Mouse (Mus musculus) heart, postnatal 10 days (tissue): Measurements from ENCODE around the gene Rho. TPM values are rescaled to one million over a fixed set of nuclear protein-coding genes. Genes with fewer than 3 reads are reported as not detected.

Experiments
- DNase-seq, 2 experiments: peaks; one replicate each; pipeline ENCODE4 v3.0.0; 2021
- intact Hi-C: fragments of 180-260 bp; cut with DNase I; formaldehyde crosslinking; loops from one replicate; pipeline ENCODE4 v1.15.1; 2025
- total RNA-seq, 2 experiments: library from RNA; stranded (reverse); gene quantifications; 2 replicates each; pipeline ENCODE4 v1.2.3; 2021

Rho gene
- under 1 TPM; 0.07 to 0.20 TPM for total RNA-seq

- intact Hi-C loops, result no loop called here
- DNase-seq, result no peak
Measured at GRCm38 (mm10) chr6:115931639-115932038, at the start of gene Rho. Gene Rho, plus strand, starts transcription at chr6:115931748.

DNA sequence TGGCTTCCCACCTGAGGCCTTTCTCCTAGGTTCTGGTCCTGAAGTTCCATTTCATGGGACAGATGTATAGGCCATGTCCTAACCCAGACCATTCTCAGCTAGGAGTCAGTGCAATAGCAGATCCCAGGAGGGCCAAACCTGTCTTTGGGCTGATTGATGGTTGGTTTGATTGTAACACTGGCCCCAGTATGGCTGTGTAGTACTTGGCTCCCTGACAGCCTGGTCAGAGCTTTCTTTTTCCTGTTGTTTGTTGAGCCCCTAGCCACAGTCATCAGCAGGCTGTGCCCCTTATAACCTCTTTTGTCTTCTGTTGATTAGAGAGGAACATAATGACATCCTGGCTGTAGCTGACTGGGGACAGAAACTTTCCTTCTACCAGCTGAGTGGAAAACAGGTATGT lies 47.5 kb upstream of the Rho start:
- intact Hi-C loops, result no loop called here
- DNase-seq, result no peak

DNA sequence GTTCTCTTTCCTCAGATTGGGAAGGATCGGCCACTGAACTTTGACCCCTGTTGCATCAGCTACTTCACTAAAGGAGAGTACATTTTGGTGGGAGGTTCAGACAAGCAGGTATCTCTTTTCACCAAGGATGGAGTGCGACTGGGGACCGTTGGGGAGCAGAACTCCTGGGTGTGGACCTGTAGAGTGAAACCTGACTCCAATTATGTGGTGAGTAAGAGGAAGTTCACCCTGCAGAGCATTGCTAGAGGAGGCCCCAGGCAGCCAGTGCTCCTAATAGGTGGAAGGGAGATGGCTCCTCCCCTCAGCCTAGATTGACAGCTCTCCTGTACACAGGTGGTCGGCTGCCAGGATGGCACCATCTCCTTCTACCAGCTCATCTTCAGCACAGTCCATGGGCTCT lies 44.7 kb upstream of the Rho start:
- no peak for DNase-seq
- intact Hi-C loops, result no loop called here

DNA sequence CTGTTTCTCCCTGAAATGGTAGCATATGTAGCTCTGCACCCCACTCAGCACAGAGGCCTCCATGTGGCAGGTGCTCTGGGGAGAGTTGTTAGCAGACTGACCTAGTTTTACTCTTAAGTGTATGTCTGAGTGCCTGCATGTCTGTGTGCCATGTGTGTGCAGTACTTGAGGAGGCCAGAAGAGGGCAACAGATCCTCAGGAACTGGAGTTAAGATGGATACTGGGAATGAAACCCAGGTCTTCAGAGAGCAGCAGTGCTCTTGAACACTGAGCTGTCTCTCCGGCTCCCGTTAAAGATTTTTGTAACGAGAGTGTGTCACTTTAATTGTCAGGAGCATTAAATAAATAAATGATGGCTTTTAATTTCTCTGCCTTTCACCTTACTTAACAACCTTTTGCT lies 43.3 kb upstream of the Rho start:
- DNase-seq, result no peak

DNA sequence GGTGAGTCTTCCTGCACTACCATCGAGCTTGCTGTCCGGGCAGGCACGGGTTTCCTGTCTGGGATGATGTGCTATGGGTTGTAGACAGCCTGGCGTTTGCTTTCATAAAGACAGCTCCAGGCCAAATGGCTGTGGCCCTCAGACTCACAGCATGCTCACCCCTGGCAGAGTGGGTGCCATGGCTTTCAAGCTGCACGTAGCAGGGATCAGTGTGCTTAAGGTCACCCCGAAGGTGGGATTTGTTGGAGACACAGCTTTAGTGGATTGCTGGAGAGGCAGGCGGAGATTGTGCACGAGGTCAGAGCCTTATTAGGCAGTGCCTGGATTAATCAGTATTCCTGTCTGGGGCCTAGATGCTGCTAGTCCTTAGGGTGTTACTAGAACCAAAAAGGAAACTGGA lies 40.9 kb upstream of the Rho start:
- intact Hi-C loops, result no loop called here
- DNase-seq, result no peak

More for the DNA sequence above, 43.3 kb upstream of the Rho start:
- intact Hi-C loops, result no loop called here

DNA sequence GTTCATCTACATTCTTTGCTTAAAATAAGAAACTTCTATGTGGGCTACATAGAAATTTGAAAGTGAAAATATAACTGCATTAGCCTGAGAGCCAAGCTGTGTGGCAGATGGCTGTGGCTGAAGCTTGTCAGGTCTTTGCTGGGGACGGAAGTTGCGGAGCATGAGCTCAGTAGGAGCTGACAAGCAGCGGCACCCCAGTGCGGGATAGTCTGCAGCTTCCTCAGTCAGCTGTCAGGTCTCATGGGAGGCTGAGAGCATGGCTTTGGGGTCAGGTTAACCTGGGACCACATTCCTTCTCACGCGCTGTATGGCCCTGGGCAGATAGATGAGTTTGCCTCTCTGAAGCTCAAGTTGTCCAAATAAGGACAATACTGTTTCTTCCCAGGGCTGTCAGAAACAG lies 40.5 kb upstream of the Rho start:
- no peak for DNase-seq
- intact Hi-C loops, result no loop called here

- DNase-seq, result peak in 1 of 2 experiments; percentile 64
- intact Hi-C loops, result no loop called here
Measured at GRCm38 (mm10) chr6:115891497-115892061, 40.0 kb upstream of the Rho start.

DNA sequence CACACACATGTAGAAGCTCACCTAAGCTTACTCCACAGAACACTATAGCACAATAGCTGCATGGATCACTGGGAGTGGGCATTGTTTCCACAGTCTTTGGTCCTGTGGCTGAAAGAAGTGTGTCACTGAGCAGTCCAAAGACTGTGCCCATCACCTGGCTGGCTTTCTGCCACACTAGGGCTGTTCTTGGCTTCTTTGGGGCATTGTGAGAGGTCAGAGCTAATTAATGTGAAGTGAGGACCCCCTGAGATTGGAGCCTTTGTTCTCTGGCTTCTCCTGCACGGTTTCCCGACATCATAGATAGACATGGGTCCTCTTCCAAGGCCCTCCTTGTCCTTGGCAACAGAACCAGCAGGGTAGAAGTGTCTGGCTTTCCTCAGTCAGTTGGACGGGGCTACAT lies 39.2 kb upstream of the Rho start:
- intact Hi-C loops, result no loop called here

GRCm38 (mm10) chr6:115896346-115896745 lies 35.2 kb upstream of the Rho start:
- intact Hi-C loops, result loop anchor here (5.0 kb wide), 1 partner anchor 39 kb away; no protein-coding TSS in a partner anchor
- no peak for DNase-seq

More for the DNA sequence above, 39.2 kb upstream of the Rho start:
- DNase-seq, result no peak

DNA sequence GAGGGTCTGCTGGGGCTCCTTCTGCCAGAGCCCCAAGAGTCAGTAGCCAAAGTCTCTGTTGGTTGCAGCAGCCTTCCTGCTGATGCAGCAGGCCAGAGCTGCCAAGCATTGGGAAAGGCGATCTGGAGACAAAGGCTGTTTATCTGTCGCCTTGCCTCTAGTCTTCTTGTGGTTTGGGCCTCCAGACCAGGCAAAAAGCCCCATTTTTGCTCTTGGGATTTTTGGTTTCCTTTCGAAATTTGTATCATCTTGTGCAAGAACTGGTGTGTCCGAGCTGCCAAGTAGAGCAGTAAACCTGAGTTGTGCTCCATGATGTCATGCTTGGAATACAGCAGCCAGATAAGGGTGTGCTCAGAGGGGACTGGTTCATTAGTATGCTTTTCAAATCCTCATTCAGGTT lies 34.4 kb upstream of the Rho start:
- intact Hi-C loops, result loop anchor here (5.0 kb wide), 1 partner anchor 40 kb away; no protein-coding TSS in a partner anchor

GRCm38 (mm10) chr6:115897926-115898520 lies 33.5 kb upstream of the Rho start:
- no peak for DNase-seq
- intact Hi-C loops, result loop anchor here (5.0 kb wide), 1 partner anchor 41 kb away; no protein-coding TSS in a partner anchor

More for the DNA sequence above, 34.4 kb upstream of the Rho start:
- peak; percentile 60 to 62 for DNase-seq

GRCm38 (mm10) chr6:115901062-115901461 lies 30.5 kb upstream of the Rho start:
- peak; percentile 87 to 89 for DNase-seq
- intact Hi-C loops, result loop anchor here (1.0 to 5.0 kb wide), 4 partner anchors 62 to 226 kb away; partner anchors contain the start of gene Plxnd1

DNA sequence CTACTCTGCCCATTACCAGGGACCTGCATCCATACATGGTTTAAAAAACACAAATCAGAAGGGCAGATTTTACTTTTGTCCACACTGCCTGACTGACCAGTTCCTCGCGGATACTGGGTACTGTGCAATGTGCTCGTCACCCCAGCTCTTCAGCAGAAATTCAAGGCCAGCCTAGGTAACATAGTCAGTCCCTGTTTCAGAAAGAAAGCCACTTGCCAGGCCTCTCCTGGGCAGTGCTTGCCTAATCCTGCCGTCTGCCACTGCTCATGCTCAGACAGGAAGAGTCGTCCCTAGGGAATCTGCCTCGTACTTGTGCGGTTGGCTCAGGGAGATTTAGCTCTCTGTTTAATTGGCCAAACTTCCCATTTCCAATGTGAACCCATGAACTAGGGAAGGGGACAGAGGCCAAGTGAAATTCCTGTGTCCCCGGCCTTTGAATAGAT lies 30.0 kb upstream of the Rho start:
- peak; percentile 63 to 70 for DNase-seq
- intact Hi-C loops, result loop anchor here (1.0 to 5.0 kb wide), 4 partner anchors 61 to 226 kb away; partner anchors contain the start of gene Plxnd1

- DNase-seq, result no peak
- intact Hi-C loops, result loop anchor here (5.0 kb wide), 1 partner anchor 225 kb away; no protein-coding TSS in a partner anchor
Measured at GRCm38 (mm10) chr6:115902545-115902944, 29.0 kb upstream of the Rho start.

- DNase-seq, result no peak
- intact Hi-C loops, result no loop called here
Measured at GRCm38 (mm10) chr6:115905568-115905967, 26.0 kb upstream of the Rho start.

DNA sequence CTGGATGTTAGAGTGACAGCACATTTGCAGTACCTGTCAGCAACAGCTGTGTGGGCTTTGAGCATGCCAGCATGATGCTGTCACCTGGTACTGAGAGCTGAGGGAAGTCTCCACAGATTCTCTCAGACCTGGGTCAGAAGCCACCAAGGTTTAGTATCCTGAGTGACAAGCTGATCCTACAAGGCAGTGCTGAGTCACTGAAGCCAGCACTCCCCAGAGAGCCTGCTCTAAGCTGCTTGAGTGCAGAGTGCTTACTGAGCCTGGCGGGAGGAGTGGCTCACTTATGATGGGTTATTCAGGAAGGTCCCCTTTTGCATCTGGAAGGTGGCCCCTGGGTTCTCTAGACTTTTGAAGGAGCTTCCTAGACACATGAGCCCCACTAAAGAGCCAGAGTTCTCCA lies 25.1 kb upstream of the Rho start:
- intact Hi-C loops, result no loop called here
- no peak for DNase-seq

- intact Hi-C loops, result no loop called here
- DNase-seq, result no peak
Measured at GRCm38 (mm10) chr6:115906871-115907270, 24.7 kb upstream of the Rho start.

DNA sequence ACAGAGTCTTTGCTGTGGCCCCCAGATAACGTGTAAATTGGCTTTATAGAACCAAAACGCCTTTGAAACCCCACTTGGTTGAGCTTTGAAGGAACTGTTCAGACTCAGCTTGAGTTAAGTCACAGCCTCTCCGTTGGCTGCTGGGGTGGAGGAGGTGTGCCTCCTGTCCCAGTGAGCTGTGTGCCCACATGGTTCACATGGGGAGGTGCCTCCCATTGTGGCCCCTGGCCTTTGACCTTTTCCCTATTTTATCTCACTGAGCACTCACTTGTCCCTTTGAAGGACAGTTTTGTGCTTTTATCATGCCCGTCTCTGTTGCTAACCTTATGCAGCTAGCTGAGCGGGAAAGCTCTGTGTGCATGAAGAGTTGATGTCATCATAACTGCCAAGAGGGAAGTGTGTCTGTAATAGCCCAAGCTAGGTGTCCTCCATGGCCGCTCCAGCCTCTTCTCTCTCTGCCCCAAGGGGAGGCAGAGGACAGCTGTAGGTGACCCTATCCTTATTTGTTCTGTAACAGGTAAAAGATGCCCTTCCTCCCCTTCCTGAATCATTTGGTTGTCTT lies 23.0 kb upstream of the Rho start:
- intact Hi-C loops, result no loop called here
- no peak for DNase-seq

- intact Hi-C loops, result no loop called here
- DNase-seq, result no peak
Measured at GRCm38 (mm10) chr6:115909052-115909451, 22.5 kb upstream of the Rho start.

- peak; percentile 81 for DNase-seq
- intact Hi-C loops, result no loop called here
Measured at GRCm38 (mm10) chr6:115909940-115910339, 21.6 kb upstream of the Rho start.

DNA sequence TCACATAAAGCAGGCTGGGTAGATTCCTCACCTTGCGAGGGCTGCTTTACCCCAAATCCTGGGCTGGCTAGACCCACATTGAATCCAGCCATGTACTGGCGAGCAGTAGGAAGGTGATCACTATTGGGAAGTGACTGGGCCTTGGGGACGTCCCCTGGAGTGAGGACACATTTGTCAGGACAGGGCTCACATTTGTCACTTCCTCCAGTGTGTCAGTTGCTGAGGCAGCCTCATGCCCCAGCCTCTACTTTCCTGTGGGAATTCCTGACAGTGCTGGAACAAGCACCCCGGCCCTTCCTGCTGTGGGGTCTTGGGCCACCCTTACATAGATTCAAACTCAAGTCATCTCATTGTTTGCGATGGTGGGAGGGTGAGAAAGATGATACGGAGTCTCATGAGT lies 19.8 kb upstream of the Rho start:
- intact Hi-C loops, result no loop called here
- DNase-seq, result no peak

- no peak for DNase-seq
- intact Hi-C loops, result no loop called here
Measured at GRCm38 (mm10) chr6:115913482-115913881, 18.1 kb upstream of the Rho start.
